Mouse (Mus musculus) Patski (cell line): ENCODE measurements around the gene 9930021J03Rik. TPM values are rescaled to one million over a fixed set of nuclear protein-coding genes. Genes with fewer than 3 reads are reported as not detected.

Experiments
- ATAC-seq: fragments of 100-300 bp; one replicate; pipeline ENCODE4 v1.8.0; 2021
- CTCF ChIA-PET: fragments of 350-600 bp; sonication (Branson Sonifier 250); formaldehyde crosslinking; loops from one replicate; lab custom pipeline; 2022; ENCODE audit warnings: inconsistent platforms; lab: Charles Lee
- POLR2A ChIA-PET: fragments of 350-600 bp; sonication (Branson Sonifier 250); formaldehyde crosslinking; loops from one replicate; lab custom pipeline; 2022; ENCODE audit warnings: antibody characterized with exemption, inconsistent platforms; lab: Charles Lee
- DNase-seq: peaks from one replicate; pipeline ENCODE4 v3.0.0-alpha.2; 2011; ENCODE audit warnings: low read depth, low spot score
- H3K27me3 ChIP-seq: fragments of 371-371 bp; one replicate; pipeline ENCODE4 v1.5.1; 2021
- CTCF ChIP-seq: fragments of 100-300 bp; IDR thresholded peaks from one replicate; pipeline ENCODE4 v1.5.1; 2021
- in situ Hi-C: fragments of 300-500 bp; cut with MboI; formaldehyde crosslinking; loops from 3 replicates; pipeline ENCODE4 v1.11.1; 2018; ENCODE audit warnings: low pct_unique_long_range_greater_than_20kb, mixed read lengths
- polyA plus RNA-seq: library from polyadenylated mRNA; unstranded; gene quantifications from one replicate; pipeline ENCODE4 v1.2.3, GENCODE M21; 2021

Gene 9930021J03Rik
- 27.8 TPM for polyA plus RNA-seq

DNA sequence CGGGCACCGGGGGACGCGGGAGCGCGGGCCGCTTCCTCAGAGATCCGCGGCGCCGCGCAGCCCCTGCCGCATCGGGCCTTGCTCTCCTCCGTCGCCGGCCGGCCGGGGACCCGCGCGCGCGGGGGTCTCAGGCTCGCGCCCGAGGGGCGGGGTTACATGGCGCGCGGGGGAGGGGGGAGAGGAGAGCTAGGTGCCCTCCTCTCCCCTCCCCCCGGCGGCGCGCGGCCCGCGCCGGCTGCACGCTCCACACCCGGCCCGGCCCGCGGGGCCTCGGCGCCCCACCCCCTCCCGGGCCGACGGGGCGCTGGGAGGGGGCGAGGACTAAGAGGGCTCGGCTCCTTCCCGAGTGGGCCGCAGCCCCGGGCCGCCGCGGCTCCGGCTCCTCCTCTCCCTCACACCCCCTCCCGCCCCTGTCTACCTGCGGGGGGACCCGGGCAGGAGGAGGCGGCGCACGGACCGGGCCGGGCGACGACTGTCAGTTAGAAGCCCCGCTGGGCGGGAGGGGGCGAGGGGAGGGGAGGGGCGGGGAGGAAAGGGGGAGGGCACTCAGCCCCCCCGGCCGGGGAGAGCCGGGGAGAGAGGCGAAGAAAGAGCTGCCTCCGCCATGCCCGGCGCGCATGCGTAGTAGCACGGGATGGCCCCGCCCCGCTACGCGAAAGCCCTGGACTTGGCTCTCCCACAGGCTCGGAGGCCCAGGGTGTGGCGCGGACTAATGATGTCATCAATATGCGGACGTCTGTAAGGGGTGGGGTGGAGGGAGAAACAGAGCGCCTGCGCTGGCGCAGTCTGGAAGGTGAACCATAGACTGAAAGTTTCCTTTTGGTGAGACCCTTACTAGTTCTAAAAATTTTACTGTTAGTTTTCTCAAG lies at the start of gene 9930021J03Rik:
Gene 9930021J03Rik (minus strand): TSS at position 73 of the 869 bp plus-strand sequence.
- in situ Hi-C loops = no loop called here
- TF ChIP-seq CTCF = no peak
- H3K27me3 ChIP-seq = no peaks in the 10 kb centered on the region
- CTCF ChIA-PET = interaction anchor here (1.3 to 1.4 kb wide), 2 partner anchors 10 to 65 kb away, joined by 4 read pairs; no protein-coding TSS in a partner anchor
- POLR2A ChIA-PET = no interaction called here
- DNase-seq (peak; percentile 88), ATAC-seq (peak; percentile 72)

DNA sequence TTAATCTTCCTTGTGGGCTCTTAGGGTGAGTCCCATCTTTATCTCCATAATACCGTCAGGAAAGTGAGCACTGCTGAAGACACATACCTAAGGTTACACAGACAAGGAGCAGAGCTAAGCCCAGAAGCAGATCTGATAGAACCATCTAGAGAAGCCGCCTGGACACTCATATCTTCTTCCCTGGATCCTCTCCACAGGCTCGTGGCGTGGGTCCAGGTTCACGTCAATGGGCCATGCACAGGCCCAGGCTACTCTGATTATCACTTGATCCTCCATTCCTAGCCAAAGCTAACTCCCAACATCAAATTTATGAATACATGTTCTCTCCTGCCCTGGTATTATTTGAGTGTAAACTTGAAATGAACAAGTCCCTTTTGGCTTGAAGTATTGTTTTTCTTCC lies 47.9 kb upstream of the 9930021J03Rik start:
- CTCF ChIA-PET = interaction anchor here (1.1 kb wide), 1 partner anchor 11 kb away, joined by 4 read pairs; no protein-coding TSS in a partner anchor

DNA sequence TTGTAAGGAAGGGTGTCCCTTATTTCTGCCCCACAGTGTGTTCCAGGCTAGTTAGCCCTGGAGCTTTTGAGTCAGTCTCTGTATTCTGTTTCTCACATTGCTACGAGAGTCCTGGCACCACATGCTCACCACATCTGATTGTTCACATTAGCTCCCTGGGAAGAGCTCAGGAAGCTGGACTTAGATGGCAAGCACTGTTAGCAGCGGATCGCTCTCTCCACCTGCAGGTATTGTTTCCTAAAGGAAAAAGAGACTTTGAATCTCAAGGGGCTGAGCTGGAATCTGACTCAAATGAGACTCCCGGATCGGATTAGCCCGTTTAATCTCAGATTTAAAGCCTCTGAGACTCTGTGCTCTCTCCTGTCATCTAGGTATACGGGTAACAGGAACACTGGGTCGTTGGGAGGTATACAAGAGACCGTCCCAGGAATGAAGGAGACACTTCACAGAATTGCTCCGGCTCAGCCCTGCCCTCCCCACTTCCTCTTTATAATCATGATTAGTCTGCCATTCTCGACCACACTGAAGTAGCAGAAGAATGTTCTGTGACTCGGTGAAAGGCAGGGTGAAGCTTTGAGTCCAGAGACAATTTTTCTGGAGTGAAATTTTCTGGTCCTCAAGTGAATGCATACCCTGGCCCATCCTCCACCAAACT lies 45.4 kb upstream of the 9930021J03Rik start:
- ChIA-PET CTCF (no interaction called here), POLR2A (interaction anchor here (0.5 kb wide), 1 partner anchor 382 kb away, joined by 3 read pairs; no protein-coding TSS in a partner anchor)
- H3K27me3 ChIP-seq = peaks cover 10% of the 10 kb centered on the region
- TF ChIP-seq CTCF = no peak
- DNase-seq = no peak
- in situ Hi-C loops = no loop called here
- ATAC-seq = no peak

More for the DNA sequence above, 47.9 kb upstream of the 9930021J03Rik start:
- POLR2A ChIA-PET = no interaction called here
- in situ Hi-C loops = no loop called here
- peaks cover 10% of the 10 kb centered on the region for H3K27me3 ChIP-seq
- ATAC-seq (no peak), DNase-seq (no peak)
- no peak for TF ChIP-seq CTCF

DNA sequence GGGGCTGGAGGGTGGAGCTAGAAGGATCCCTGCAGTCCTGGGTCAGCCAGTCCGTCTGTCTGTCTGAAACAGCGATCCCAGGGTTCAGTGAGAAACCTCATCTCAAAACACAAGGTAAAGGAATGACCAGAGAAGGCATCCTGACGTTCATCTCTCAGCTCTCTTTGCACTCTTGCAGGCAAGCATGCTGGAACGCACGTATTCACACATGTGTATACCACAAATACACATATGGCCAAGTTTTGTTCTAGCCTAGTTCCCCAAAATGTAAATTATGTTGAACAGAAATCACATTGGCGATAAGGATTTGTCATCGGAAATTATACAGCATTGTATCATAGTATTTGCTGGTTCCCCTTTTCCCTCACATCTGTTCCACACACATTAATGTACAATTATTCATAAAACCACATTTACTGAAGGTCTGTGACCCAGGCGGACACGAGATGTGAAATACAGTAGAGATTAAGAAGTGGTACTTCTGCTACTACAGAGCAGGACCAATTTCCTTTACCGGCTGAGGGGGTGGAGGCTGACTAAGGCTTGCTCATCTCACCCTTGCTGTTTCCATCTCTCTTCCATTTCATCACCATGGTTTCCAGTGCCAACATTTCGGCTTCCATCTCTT lies 44.2 kb upstream of the 9930021J03Rik start:
- CTCF ChIA-PET = interaction anchor here (1.3 kb wide), 1 partner anchor 8 kb away, joined by 3 read pairs; no protein-coding TSS in a partner anchor
- in situ Hi-C loops = no loop called here

DNA sequence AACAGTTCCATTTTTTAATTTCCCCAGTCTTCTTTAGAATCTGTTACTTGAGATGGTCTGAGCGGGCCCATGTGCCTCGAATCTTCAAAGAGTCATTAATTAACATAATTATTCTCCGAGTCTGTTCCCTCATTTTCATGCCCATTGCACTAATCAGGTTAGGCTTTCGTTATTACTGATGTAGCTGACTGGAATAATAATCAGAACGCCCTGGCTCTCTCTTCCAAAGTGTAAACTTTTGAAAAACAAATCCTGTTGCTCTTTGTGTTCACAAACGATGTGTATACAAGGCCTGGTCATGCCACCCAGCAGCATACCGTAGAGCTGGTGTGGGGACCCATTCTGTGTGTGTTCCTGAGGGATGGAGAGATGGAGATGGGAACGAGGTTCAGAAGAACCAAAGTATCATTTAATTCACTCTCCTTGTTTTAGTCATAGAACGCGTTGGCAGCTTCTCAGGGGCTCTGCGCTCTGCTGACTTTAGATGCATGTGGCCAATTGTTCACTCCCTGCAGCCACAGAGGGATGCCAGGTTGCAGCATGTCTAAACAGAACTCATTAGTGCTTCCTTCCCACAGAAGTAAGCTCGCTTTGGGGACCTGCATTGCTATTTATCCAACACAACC lies 38.4 kb upstream of the 9930021J03Rik start:
- in situ Hi-C loops = no loop called here
- ATAC-seq (no peak), DNase-seq (no peak)
- CTCF ChIA-PET = interaction anchor here (1.4 to 1.5 kb wide), 3 partner anchors 9 to 18 kb away, joined by 3 to 6 read pairs (median 4); no protein-coding TSS in a partner anchor
- POLR2A ChIA-PET = no interaction called here
- no peaks in the 10 kb centered on the region for H3K27me3 ChIP-seq
- TF ChIP-seq CTCF = no peak

More for the DNA sequence above, 44.2 kb upstream of the 9930021J03Rik start:
- no peak for TF ChIP-seq CTCF
- H3K27me3 ChIP-seq = peaks cover 10% of the 10 kb centered on the region
- DNase-seq (no peak), ATAC-seq (no peak)
- POLR2A ChIA-PET = no interaction called here

DNA sequence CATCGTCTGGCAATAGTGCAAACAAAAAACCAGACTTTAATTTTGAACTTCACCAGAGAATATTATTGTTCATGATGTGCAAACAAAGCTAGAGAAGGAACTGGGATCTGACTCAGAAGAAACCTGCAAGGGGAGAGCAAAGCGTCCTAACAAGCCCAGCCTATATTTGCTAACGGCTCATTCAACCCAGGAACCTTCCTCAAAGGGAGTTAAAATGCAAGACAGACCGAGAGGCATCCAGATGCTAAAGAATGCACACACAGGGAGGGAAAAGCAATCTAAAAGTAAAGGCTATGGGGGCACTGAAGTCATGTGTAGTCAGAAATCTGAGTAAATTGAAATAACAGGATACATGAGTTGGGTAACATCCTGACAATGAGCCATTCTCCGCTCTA lies 37.8 kb upstream of the 9930021J03Rik start:
- no peak for ATAC-seq
- H3K27me3 ChIP-seq = no peaks in the 10 kb centered on the region
- in situ Hi-C loops = no loop called here
- ChIA-PET CTCF (interaction anchor here (1.4 to 1.5 kb wide), 2 partner anchors 10 to 16 kb away, joined by 4 to 6 read pairs; no protein-coding TSS in a partner anchor), POLR2A (no interaction called here)
- no peak for TF ChIP-seq CTCF
- DNase-seq = no peak

DNA sequence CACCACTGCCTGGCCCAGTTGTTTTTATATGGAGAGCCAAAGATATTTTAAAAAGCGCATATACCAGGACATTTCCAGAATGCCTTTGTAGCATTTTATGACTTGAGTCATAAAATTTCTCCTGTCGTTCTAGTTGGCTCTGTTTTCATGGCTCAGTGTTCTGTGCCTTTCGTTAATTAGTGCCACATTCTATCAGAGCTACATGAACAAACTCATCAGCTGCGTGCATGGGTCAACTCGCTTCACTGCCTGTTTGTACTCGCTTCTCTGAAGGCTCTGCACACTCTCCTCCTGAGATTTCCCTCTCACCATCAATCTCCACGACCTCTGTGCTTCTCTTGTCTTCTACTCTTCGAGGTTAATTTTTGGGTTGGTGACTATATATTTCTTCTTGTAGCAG lies 37.2 kb upstream of the 9930021J03Rik start:
- ChIA-PET POLR2A (no interaction called here), CTCF (interaction anchor here (1.5 kb wide), 1 partner anchor 11 kb away, joined by 4 read pairs; no protein-coding TSS in a partner anchor)
- ATAC-seq = no peak
- in situ Hi-C loops = no loop called here
- no peaks in the 10 kb centered on the region for H3K27me3 ChIP-seq
- DNase-seq = no peak
- TF ChIP-seq CTCF = no peak

DNA sequence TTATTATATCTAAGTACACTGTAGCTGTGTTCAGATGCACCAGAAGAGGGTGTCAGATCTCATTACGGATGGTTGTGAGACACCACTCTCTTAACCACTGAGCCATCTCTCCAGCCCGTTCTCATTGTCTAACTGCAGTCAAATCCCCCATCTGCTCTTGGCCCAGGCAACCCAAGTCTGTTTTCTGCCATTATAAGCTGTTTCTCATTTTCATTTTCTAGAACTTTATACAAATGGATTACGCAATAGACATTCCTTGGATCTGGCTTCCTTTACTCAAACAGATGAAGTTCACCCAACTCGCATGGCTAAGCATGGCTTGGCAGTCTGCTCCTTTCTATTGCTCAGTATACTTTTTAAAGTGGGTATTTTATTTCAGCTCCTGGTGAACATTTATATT lies 34.9 kb upstream of the 9930021J03Rik start:
- in situ Hi-C loops = no loop called here
- peak; percentile 35 for TF ChIP-seq CTCF

DNA sequence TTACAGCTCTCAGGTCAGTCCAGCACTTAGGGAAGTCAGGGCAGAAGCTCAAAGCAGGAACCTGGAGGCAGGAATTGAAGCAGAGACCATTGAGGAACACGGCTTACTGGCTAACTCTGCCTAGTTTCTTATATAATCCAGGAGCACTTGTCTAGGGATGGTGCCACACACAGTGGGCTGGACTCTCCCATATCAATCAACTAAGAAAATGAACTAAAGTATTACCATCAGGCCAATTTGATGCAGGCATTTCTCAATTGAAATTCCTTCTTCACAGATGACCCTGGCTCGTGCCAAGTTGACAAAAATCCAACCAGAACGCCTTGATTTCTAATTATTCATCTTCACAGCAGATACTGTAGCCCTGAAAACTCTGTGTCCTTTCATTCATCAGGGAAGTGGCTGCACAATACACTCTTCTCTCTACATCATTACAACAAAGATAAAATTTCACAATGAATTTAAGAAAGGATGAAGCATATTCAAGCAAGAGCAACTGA lies 32.9 kb upstream of the 9930021J03Rik start:
- no peaks in the 10 kb centered on the region for H3K27me3 ChIP-seq
- CTCF ChIA-PET = interaction anchor here (3.2 kb wide), 1 partner anchor 12 kb away, joined by 13 read pairs; no protein-coding TSS in a partner anchor
- TF ChIP-seq CTCF = no peak
- POLR2A ChIA-PET = no interaction called here
- ATAC-seq = no peak
- no peak for DNase-seq
- in situ Hi-C loops = no loop called here

More for the DNA sequence above, 34.9 kb upstream of the 9930021J03Rik start:
- POLR2A ChIA-PET = no interaction called here
- DNase-seq (no peak), ATAC-seq (peak; percentile 44)
- no peaks in the 10 kb centered on the region for H3K27me3 ChIP-seq
- CTCF ChIA-PET = interaction anchor here (0.6 to 2.1 kb wide), 3 partner anchors 13 to 17 kb away, joined by 3 to 7 read pairs (median 4); no protein-coding TSS in a partner anchor
